Mouse (Mus musculus) hematopoietic stem cell, adult 5-6 weeks (primary cell): ENCODE results near the gene Acap3. TPM values are rescaled to one million over a fixed set of nuclear protein-coding genes. Genes with fewer than 3 reads are reported as not detected.

Experiments used
- ATAC-seq, 2 experiments: fragments of 125-278 bp in 1 of 2; replicated peaks in 1 of 2; 2 replicates each; pipeline ENCODE4 v1.8.0; 2016 to 2017; ENCODE audit warnings: inconsistent platforms in 2 of 2, mild to moderate bottlenecking in 2 of 2, moderate number of reproducible peaks in 2 of 2, low read depth in 1 of 2, moderate TSS enrichment in 1 of 2; ENCODE audit not compliant: low FRiP score in 2 of 2, poor library complexity in 2 of 2, severe bottlenecking in 2 of 2, insufficient read depth in 1 of 2, low TSS enrichment in 1 of 2
- total RNA-seq: library from RNA; stranded (forward); fragments of 172-1452, 232-1000 nt; gene quantifications from 2 replicates; pipeline ENCODE4 v1.2.3, GENCODE M21; 2017

Acap3 gene
- total RNA-seq, 1 experiment from 2014 or later, result 3.7 TPM

DNA sequence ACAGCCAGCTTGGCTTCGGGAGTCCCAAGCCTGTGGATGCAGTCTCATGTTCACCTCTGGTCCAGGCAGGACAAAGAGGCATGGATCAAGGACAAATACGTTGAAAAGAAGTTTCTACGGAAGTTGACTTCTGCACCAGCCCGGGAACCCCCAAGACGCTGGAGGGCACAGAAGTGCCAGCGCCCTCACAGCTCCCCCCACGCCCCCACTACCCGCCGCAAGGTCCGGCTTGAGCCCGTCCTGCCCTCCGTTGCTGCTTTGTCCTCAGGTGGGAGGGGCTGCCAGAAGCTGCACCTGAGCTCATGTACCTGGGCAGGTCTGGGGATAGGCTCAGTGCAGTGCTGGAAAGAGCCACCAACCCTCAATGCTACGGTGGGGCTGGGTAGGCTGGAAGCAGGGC lies 11.6 kb downstream of the Acap3 start:
- ATAC-seq, result no peak

DNA sequence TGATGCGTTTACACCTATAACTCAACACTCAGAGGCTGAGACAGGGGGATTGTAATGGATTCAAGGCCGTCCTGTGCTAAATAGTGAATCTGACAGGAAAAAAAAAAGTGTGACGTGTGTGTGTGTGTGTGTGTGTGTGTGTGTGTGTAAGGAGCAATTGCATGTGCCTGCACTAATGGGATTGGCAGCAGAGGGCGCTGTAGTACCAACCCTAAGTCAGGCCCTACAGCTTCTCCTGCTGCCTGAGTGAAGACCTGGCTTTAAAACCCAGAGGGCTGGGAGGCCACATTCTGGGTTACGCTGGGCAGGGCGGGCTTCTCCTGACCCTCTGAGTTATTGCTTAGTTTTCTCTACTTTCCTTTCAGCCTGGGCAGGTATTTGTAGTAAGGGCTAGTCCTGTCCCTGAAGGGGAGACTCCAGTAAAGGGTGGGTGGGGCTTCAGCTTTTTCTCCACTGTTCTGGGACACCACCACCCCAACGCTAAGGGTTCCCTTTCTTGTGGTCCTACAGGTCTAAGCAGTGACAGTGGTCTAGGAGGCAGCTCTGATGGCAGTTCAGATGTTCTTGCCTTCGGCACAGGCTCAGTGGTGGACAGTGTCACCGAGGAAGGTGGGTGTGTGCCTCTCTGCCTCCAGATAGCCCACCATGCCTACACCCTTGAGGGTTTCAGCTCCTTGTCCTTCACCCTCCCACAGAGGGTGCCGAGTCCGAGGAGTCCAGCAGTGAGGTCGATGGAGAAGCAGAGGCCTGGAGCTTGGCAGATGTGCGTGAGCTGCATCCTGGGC lies 12.9 kb downstream of the Acap3 start:
- ATAC-seq, result no peak

DNA sequence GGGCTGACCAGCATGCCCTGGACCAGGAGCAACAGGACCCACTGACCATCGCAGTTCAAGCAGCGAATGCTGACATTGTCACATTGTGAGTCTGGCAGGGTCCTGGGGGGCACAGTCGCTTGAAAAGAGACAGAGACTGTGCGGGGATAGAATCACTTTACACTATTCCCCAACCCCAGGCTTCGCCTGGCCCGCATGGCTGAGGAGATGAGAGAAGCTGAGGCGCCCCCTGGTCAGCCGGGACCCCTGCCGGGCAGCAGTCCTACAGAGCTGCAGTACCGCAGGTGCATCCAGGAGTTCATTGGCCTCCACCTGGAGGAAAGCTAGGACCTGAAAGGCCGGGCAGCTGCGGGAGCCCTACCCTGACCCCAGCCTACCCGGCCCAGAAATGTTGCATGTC lies 14.0 kb downstream of the Acap3 start:
- ATAC-seq, result no peak

DNA sequence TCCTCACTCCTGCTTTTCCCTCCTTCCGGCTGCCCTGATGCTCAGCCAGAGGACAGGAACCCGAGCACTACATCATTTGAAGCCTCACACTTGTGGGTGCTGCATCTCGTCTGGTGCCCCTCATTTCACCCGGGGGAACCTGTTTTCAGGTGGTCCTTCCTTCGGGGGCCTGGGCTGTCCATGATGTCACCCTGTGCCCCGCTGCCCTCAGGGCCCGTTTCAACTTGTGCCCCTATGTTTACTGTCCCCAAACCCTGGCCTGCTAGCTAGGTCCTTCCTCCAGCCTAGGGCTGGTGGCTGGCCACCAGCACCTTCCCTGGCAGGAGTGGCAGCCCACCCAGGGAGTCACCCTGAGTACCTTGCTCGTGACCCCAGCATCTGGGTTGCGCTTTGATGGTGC lies 14.5 kb downstream of the Acap3 start:
- ATAC-seq, result no peak

DNA sequence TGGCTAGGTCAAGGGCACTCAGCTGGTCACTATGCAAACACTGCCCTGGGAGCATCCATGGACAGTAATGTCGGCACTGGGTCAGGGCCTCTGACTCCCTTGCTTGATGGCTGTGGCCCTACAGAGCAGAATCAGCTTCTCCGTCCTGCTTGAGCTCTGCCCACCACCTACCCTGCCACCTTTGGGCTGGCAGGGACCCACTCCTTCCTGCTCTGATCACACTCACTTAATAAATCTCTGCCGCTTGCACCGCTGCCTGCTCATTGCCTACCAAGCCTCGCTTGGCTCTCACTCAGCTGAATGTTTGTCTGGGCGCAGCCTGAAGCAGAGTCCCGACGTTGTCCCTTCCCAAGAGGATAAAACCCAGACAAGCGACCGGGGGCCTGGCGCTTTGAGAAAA lies 15.4 kb downstream of the Acap3 start:
- ATAC-seq, result no peak

- ATAC-seq, result peak in 1 of 2 experiments; percentile 5; a peak in 1 of 4 replicates
Observed at GRCm38 (mm10) chr4:155908281-155908680, 16.7 kb downstream of the Acap3 start.

DNA sequence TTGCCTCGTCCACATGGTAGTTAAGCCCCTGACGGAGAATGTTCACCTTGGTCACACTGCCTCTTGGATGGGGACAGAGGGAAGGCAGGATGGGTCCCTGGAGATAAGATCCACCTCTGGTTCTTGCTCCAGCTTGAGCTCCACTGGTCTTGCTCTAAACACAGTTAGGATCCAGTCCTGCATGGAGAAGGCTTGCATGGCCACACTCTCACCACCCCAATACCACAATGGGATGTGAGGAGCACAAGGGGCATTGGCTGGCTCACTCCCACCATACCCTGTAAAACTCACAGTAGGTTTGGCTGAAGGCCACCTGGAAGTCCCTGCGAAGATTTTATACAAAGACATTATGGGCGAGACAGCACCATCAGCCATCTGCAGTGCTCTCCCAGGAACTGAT lies 17.1 kb downstream of the Acap3 start:
- ATAC-seq, result no peak

- ATAC-seq, result no peak
Observed at GRCm38 (mm10) chr4:155932031-155932430, 40.4 kb downstream of the Acap3 start.

DNA sequence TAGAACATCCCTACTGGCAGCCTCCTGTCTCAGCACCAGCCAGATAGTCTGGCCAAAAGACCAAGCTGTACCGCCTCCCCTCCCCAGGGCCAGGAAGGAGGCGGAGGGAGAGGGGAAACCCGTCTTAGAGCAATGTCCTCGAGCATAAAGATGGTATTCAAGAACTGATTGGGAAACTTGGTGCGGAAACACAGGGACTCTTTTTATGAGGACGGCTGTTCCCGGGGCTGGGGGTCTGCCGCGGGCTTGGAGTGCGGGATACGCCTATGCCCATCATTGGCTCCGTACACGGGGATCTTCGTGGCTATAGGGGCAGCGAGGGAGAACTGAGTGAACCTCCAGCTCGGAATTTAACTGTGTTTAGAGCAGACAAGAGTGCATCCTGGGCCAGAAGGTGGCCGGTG lies 51.4 kb downstream of the Acap3 start:
- ATAC-seq, result peak; percentile 15 to 42; a peak in 2 of 4 replicates

- ATAC-seq, result peak; percentile 92 to 97
Observed at GRCm38 (mm10) chr4:155943534-155944249, 52.1 kb downstream of the Acap3 start, which contains the start of gene Ube2j2. Gene Ube2j2, plus strand, starts transcription at chr4:155943831.

DNA sequence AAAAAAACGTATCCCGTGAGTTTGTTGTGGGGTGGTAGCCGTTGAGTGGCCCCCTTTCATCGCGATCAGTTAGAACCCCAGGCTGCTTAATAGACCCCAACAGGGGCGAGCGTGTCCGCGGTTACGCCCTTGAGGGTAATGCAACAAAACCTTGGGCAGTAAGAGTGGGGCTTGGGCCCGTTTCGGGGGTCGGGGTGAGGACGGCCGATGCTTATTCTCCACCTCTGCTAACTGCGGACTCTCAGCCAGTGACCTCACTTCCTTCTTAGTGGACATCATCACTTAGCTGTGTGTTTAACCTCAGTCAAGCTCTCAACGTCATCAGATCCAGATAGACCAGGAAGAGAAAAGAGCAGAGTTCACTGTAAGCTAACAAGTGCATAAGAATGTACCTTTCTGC lies 52.6 kb downstream of the Acap3 start:
- peak; percentile 18 to 28; a peak in 2 of 4 replicates for ATAC-seq

DNA sequence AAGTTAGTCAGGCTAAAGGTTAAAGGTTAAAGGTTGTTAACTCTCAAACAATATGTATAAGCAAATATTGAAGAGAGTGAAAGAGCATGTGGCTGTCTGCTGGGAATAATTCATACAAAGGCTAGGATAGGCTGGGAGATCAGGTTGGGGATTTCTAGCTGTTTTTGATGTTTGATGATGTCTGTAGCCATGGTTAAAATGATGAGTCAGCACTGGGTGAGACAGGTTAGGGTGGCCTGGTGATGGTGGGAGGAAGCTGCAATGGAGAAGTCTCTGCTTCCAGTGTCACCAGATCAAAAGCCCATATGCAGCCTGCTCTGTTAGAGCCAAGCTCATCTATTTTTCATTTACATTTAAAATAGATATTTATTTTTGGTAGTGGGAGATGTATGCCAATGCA lies 55.5 kb downstream of the Acap3 start:
- no peak for ATAC-seq

- ATAC-seq, result no peak
Observed at GRCm38 (mm10) chr4:155955491-155955890, 63.9 kb downstream of the Acap3 start.

Other genes with a start within 250 kb of the Acap3 start
- gene Gm10563, start 246.4 kb upstream of the Acap3 start, total RNA-seq, result not detected in 2 replicates
- not detected in 2 replicates for gene Mmp23, start 238.4 kb upstream of the Acap3 start, total RNA-seq
- gene Mib2, start 222.6 kb upstream of the Acap3 start, total RNA-seq, result 29.1 and 42.8 TPM in 2 replicates
- gene Fndc10, start 197.5 kb upstream of the Acap3 start, total RNA-seq, result 3.7 and 6.9 TPM in 2 replicates
- gene Ssu72, start 187.0 kb upstream of the Acap3 start, total RNA-seq, result 73.4 and 97.7 TPM in 2 replicates
- 0.31 and 1.5 TPM in 2 replicates for gene Tmem240, start 157.0 kb upstream of the Acap3 start, total RNA-seq
- gene Atad3a, start 130.7 kb upstream of the Acap3 start, total RNA-seq, result 53.7 and 73.8 TPM in 2 replicates
- gene Vwa1, start 117.1 kb upstream of the Acap3 start, total RNA-seq, result 0.30 and 0.31 TPM in 2 replicates
- gene Tmem88b, start 105.9 kb upstream of the Acap3 start, total RNA-seq, result 0.05 TPM in 1 of 2 replicates, not detected in the other
- gene Ankrd65, start 101.4 kb upstream of the Acap3 start, total RNA-seq, result not detected in 2 replicates
- 47.9 and 55.7 TPM in 2 replicates for gene Mrpl20, start 88.9 kb upstream of the Acap3 start, total RNA-seq
- 120 and 133 TPM in 2 replicates for gene Ccnl2, start 79.3 kb upstream of the Acap3 start, total RNA-seq
- 93.5 and 114 TPM in 2 replicates for gene Aurkaip1, start 60.5 kb upstream of the Acap3 start, total RNA-seq
- 1.4 and 13.4 TPM in 2 replicates for gene Mxra8, start 52.1 kb upstream of the Acap3 start, total RNA-seq
- gene Dvl1, start 44.4 kb upstream of the Acap3 start, total RNA-seq, result 21.0 and 23.8 TPM in 2 replicates
- gene Tas1r3, start 28.5 kb upstream of the Acap3 start, total RNA-seq, result 0.45 and 0.75 TPM in 2 replicates
- gene Cptp, start 22.4 kb upstream of the Acap3 start, total RNA-seq, result 7.3 and 8.5 TPM in 2 replicates
- gene Ints11, start 22.3 kb upstream of the Acap3 start, total RNA-seq, result 22.6 and 24.8 TPM in 2 replicates
- 23.3 and 26.5 TPM in 2 replicates for gene Pusl1, start within 50 bp of the Acap3 start, total RNA-seq
- 80.7 and 104 TPM in 2 replicates for gene Ube2j2, start 52.0 kb downstream of the Acap3 start, total RNA-seq
- 12.1 and 36.7 TPM in 2 replicates for gene C1qtnf12, start 70.5 kb downstream of the Acap3 start, total RNA-seq
- 8.6 and 11.8 TPM in 2 replicates for gene B3galt6, start 100.8 kb downstream of the Acap3 start, total RNA-seq
- 151 and 176 TPM in 2 replicates for gene Sdf4, start 101.0 kb downstream of the Acap3 start, total RNA-seq
- 2.3 and 6.6 TPM in 2 replicates for gene Tnfrsf4, start 122.0 kb downstream of the Acap3 start, total RNA-seq
- gene Tnfrsf18, start 134.3 kb downstream of the Acap3 start, total RNA-seq, result 14.5 and 33.5 TPM in 2 replicates
- 1.3 TPM in 1 of 2 replicates, not detected in the other for gene Ttll10, start 167.6 kb downstream of the Acap3 start, total RNA-seq
- 35.2 and 42.8 TPM in 2 replicates for gene 9430015G10Rik, start 218.2 kb downstream of the Acap3 start, total RNA-seq
- not detected in 2 replicates for gene Rnf223, start 238.7 kb downstream of the Acap3 start, total RNA-seq